Mouse (Mus musculus) right cerebral cortex, postnatal 4 days (tissue): ENCODE results near the gene Dock10.

Source experiments
- DNase-seq: peaks from one replicate; pipeline ENCODE4 v3.0.0-alpha.2; 2022

Gene Dock10

GRCm38 (mm10) chr1:80606131-80606754, 152.1 kb downstream of the Dock10 start:
- no peak for DNase-seq

- no peak for DNase-seq
These were observed 154.0 kb downstream of the Dock10 start for GRCm38 (mm10) chr1:80604332-80604731.

- DNase-seq, result no peak
These were observed 155.2 kb downstream of the Dock10 start for GRCm38 (mm10) chr1:80603081-80603480.

GRCm38 (mm10) chr1:80583281-80583680, 175.0 kb downstream of the Dock10 start:
- DNase-seq, result no peak

GRCm38 (mm10) chr1:80582186-80582585, 176.1 kb downstream of the Dock10 start:
- DNase-seq, result no peak

- DNase-seq, result peak; percentile 6
These were observed 181.4 kb downstream of the Dock10 start for GRCm38 (mm10) chr1:80576898-80577297.

GRCm38 (mm10) chr1:80556446-80556845, 201.9 kb downstream of the Dock10 start:
- no peak for DNase-seq

GRCm38 (mm10) chr1:80541522-80541921, 216.8 kb downstream of the Dock10 start:
- DNase-seq, result no peak

- peak; percentile 13 for DNase-seq
These were observed 236.1 kb downstream of the Dock10 start for GRCm38 (mm10) chr1:80522197-80522596.

- no peak for DNase-seq
These were observed 237.9 kb downstream of the Dock10 start for GRCm38 (mm10) chr1:80520456-80520855.

- DNase-seq, result peak; percentile 10
These were observed 238.4 kb downstream of the Dock10 start for GRCm38 (mm10) chr1:80519893-80520292.

- DNase-seq, result no peak
These were observed 242.5 kb downstream of the Dock10 start for GRCm38 (mm10) chr1:80515836-80516235.

GRCm38 (mm10) chr1:80512210-80512948, 245.9 kb downstream of the Dock10 start:
- DNase-seq, result peak; percentile 18

GRCm38 (mm10) chr1:80504757-80505156, 253.6 kb downstream of the Dock10 start:
- DNase-seq, result no peak

- no peak for DNase-seq
These were observed 254.2 kb downstream of the Dock10 start for GRCm38 (mm10) chr1:80504081-80504480.

- no peak for DNase-seq
These were observed 255.7 kb downstream of the Dock10 start for GRCm38 (mm10) chr1:80502456-80503165.

- DNase-seq, result no peak
These were observed 259.1 kb downstream of the Dock10 start for GRCm38 (mm10) chr1:80499264-80499663.

- DNase-seq, result no peak
These were observed 262.0 kb downstream of the Dock10 start for GRCm38 (mm10) chr1:80496360-80496759.

- DNase-seq, result no peak
These were observed 274.9 kb downstream of the Dock10 start for GRCm38 (mm10) chr1:80483419-80483818.

GRCm38 (mm10) chr1:80474942-80475341, 283.4 kb downstream of the Dock10 start:
- DNase-seq, result no peak

GRCm38 (mm10) chr1:80472395-80472794, 285.9 kb downstream of the Dock10 start:
- DNase-seq, result no peak

- no peak for DNase-seq
These were observed 297.0 kb downstream of the Dock10 start, which contains the start of gene Gm45261 for GRCm38 (mm10) chr1:80461348-80461747. Gene Gm45261 (minus strand): TSS chr1:80461448.

- DNase-seq, result no peak
These were observed 298.4 kb downstream of the Dock10 start for GRCm38 (mm10) chr1:80459923-80460322.

- DNase-seq, result no peak
These were observed 298.9 kb downstream of the Dock10 start for GRCm38 (mm10) chr1:80459477-80459876.
